Mouse (Mus musculus): ENCODE data around the gene Mep1a. TPM values are rescaled to one million over a fixed set of nuclear protein-coding genes. Genes with fewer than 3 reads are reported as not detected.
A peak's percentile ranks its signal among the peaks of the same experiment; 100 is the strongest.

Mep1a gene
- polyA plus RNA-seq, 1 experiment from 2014 or later: 3.3 TPM

DNA sequence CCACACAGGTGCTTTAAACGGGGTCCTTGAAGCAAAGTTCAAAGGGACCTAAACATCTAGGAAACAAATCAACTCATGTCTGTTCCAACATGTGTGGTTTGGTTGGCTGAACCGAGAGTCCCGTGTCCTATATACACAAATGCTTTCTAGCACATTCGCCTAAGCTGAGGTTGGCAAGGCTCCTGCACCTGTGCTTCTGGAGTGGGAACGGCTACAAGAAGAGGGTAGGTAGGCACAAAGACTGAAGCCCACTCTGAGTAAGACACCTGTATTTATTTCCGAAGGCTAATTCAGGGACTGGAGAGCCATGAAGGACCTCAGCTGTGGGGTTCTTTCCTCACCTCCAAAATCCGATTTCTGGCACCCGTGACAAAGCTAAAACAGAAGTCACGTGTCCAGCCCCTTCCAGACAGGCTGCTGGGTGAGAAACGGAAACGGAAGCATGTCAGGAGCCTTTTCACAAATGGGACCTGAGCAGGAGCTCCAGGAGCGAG is 42.8 kb downstream of the Mep1a start:
- Histone ChIP-seq H3K9ac (ENCODE audit: low read length) (no peak overlapping the region), H3K4me1 (ENCODE audit: control insufficient read depth, insufficient read depth, low read length) (no peaks in the 10 kb centered on the region), H3K4me3 (replicated peaks; ENCODE audit: low read length) (no peak overlapping the region), H3K27me3 (ENCODE audit: control insufficient read depth, insufficient read depth, low read length) (no peaks in the 10 kb centered on the region), H3K27ac (ENCODE audit: low read length) (no peak overlapping the region), H3K9me3 (replicated peaks; ENCODE audit: control insufficient read depth, low read length) (no peaks in the 10 kb centered on the region), H3K36me3 (ENCODE audit: control insufficient read depth, insufficient read depth, low read length) (no peaks in the 10 kb centered on the region), H3K4me2 (ENCODE audit: low read depth, low read length) (no peak overlapping the region)
- WGBS: 65% methylated on average over 12 of the region's 12 CpGs
- no peak for ATAC-seq (ENCODE audit: insufficient read depth, low FRiP score)

DNA sequence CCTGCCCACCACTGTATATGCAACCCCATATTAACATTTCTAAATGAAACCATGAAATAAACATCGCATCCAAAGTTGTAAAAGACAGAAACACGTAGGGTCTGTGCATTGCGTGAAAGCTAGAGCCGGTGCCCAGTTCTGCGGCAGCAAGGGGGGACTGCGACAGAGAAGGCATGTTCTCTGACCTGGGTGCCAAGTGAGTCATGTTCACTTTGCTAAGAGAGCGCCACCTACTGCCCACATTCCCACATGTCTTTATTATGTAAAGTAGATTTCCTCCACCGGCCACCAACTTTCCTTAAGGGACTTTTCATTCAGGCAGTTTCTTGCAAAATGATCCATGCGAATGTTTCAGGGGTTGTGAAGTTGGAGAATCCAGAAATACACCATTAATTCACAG is 44.0 kb downstream of the Mep1a start:
- peak; percentile 42; the same call in 1 of the 2 replicates for ATAC-seq (ENCODE audit: insufficient read depth, low FRiP score)
- H3K9ac ChIP-seq (ENCODE audit: low read length): no peak overlapping the region

DNA sequence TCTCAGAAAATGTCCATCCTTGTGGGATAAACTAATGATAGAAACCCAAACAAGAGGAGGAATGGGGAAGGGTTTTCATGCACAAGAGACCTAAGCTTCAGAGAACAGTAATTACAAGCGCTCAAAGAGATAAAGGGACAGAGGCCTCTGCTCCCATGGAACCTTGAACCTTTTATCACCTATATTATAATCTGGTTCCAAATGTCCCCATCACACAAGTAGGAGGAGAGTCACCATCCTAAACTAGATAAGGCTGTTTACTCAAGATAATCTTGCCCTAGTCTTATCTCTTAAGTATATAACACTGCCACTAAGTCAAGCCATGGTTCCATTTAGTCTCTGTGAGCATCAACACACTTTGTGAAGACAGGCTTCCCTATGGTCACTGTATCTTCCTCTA is 51.4 kb downstream of the Mep1a start:
- Histone ChIP-seq H3K4me1 (ENCODE audit: control insufficient read depth, insufficient read depth, low read length) (no peaks in the 10 kb centered on the region), H3K9me3 (replicated peaks; ENCODE audit: control insufficient read depth, low read length) (no peaks in the 10 kb centered on the region), H3K36me3 (ENCODE audit: control insufficient read depth, insufficient read depth, low read length) (no peaks in the 10 kb centered on the region), H3K9ac (ENCODE audit: low read length) (no peak overlapping the region), H3K27ac (ENCODE audit: low read length) (no peak overlapping the region), H3K4me2 (ENCODE audit: low read depth, low read length) (no peak overlapping the region), H3K4me3 (replicated peaks; ENCODE audit: low read length) (no peak overlapping the region), H3K27me3 (ENCODE audit: control insufficient read depth, insufficient read depth, low read length) (no peaks in the 10 kb centered on the region)
- ATAC-seq (ENCODE audit: insufficient read depth, low FRiP score): no peak
- 65% methylated on average over 1 of the region's 1 CpGs for WGBS

More for the DNA sequence above, 44.0 kb downstream of the Mep1a start:
- H3K27me3 ChIP-seq (ENCODE audit: control insufficient read depth, insufficient read depth, low read length): no peaks in the 10 kb centered on the region
- H3K36me3 ChIP-seq (ENCODE audit: control insufficient read depth, insufficient read depth, low read length): no peaks in the 10 kb centered on the region
- no peak overlapping the region for H3K4me2 ChIP-seq (ENCODE audit: low read depth, low read length)
- no peaks in the 10 kb centered on the region for H3K9me3 ChIP-seq (replicated peaks; ENCODE audit: control insufficient read depth, low read length)
- no peak overlapping the region for H3K4me3 ChIP-seq (replicated peaks; ENCODE audit: low read length)
- WGBS: 12% methylated on average over 9 of the region's 9 CpGs
- H3K4me1 ChIP-seq (ENCODE audit: control insufficient read depth, insufficient read depth, low read length): no peaks in the 10 kb centered on the region
- H3K27ac ChIP-seq (ENCODE audit: low read length): no peak overlapping the region

GRCm38 (mm10) chr17:43434485-43434884 is 68.1 kb downstream of the Mep1a start:
- no peak for ATAC-seq (ENCODE audit: insufficient read depth, low FRiP score)
- H3K9me3 ChIP-seq (replicated peaks; ENCODE audit: control insufficient read depth, low read length): no peaks in the 10 kb centered on the region
- H3K27ac ChIP-seq (ENCODE audit: low read length): no peak overlapping the region
- H3K4me3 ChIP-seq (replicated peaks; ENCODE audit: low read length): no peak overlapping the region
- 76% methylated on average over 8 of the region's 8 CpGs for WGBS
- no peaks in the 10 kb centered on the region for H3K27me3 ChIP-seq (ENCODE audit: control insufficient read depth, insufficient read depth, low read length)
- H3K4me1 ChIP-seq (ENCODE audit: control insufficient read depth, insufficient read depth, low read length): no peaks in the 10 kb centered on the region
- H3K4me2 ChIP-seq (ENCODE audit: low read depth, low read length): no peak overlapping the region
- H3K36me3 ChIP-seq (ENCODE audit: control insufficient read depth, insufficient read depth, low read length): no peaks in the 10 kb centered on the region
- no peak overlapping the region for H3K9ac ChIP-seq (ENCODE audit: low read length)

- Histone ChIP-seq H3K27me3 (ENCODE audit: control insufficient read depth, insufficient read depth, low read length) (no peaks in the 10 kb centered on the region), H3K36me3 (ENCODE audit: control insufficient read depth, insufficient read depth, low read length) (no peaks in the 10 kb centered on the region), H3K4me3 (replicated peaks; ENCODE audit: low read length) (no peak overlapping the region), H3K27ac (ENCODE audit: low read length) (no peak overlapping the region), H3K9me3 (replicated peaks; ENCODE audit: control insufficient read depth, low read length) (no peaks in the 10 kb centered on the region), H3K4me2 (ENCODE audit: low read depth, low read length) (no peak overlapping the region), H3K4me1 (ENCODE audit: control insufficient read depth, insufficient read depth, low read length) (no peaks in the 10 kb centered on the region), H3K9ac (ENCODE audit: low read length) (no peak overlapping the region)
- 41% methylated on average over 5 of the region's 5 CpGs for WGBS
- 0 out of 2 replicates have a peak, but pooled peaks have one; percentile 21 for ATAC-seq (ENCODE audit: insufficient read depth, low FRiP score)
Measured at GRCm38 (mm10) chr17:43431692-43432091, 70.9 kb downstream of the Mep1a start.

Other genes starting within 250 kb of the Mep1a start
- gene Adgrf1, start 232.5 kb downstream of the Mep1a start, polyA plus RNA-seq (2015; fragmentation: Nextera tagmentation; extraction: Ambion mirVana): 0.05 and 0.14 TPM in 2 replicates
- gene Adgrf5, start 142.4 kb downstream of the Mep1a start, polyA plus RNA-seq (2015; fragmentation: Nextera tagmentation; extraction: Ambion mirVana): 16.0 and 16.3 TPM in 2 replicates
- gene Ankrd66, start 40.8 kb upstream of the Mep1a start, polyA plus RNA-seq (2015; fragmentation: Nextera tagmentation; extraction: Ambion mirVana): not detected in 2 replicates
- 9.8 and 12.5 TPM in 2 replicates for gene Pla2g7, start 65.3 kb upstream of the Mep1a start, polyA plus RNA-seq (2015; fragmentation: Nextera tagmentation; extraction: Ambion mirVana)
- gene Tdrd6, start 127.5 kb upstream of the Mep1a start, polyA plus RNA-seq (2015; fragmentation: Nextera tagmentation; extraction: Ambion mirVana): 0.14 TPM in 1 of 2 replicates, not detected in the other
- gene Slc25a27, start 164.4 kb upstream of the Mep1a start, polyA plus RNA-seq (2015; fragmentation: Nextera tagmentation; extraction: Ambion mirVana): 15.0 and 20.2 TPM in 2 replicates
- gene Cyp39a1, start 164.6 kb upstream of the Mep1a start, polyA plus RNA-seq (2015; fragmentation: Nextera tagmentation; extraction: Ambion mirVana): 26.3 and 28.0 TPM in 2 replicates

Measured in stomach, embryonic 16.5 days (tissue).